Mouse (Mus musculus) myocyte (in vitro differentiated cells): ENCODE measurements at regions not wholly inside any gene's neighbourhood (a gene's known extent, or its start where the extent isn't known, plus 50 kb on each side); places are given as distances from the start of the nearest gene placed in this dataset.

Experiments used
- H3K27me3 ChIP-seq: one replicate; pipeline ENCODE4 v1.6.1; 2011; ENCODE audit not compliant: control insufficient read depth, insufficient read depth, insufficient read length
- H3K36me3 ChIP-seq: one replicate; pipeline ENCODE4 v1.6.1; 2011; ENCODE audit not compliant: control insufficient read depth, insufficient read depth
- H3K4me2 ChIP-seq: one replicate; pipeline ENCODE4 v1.6.1; 2011; ENCODE audit warnings: low read depth, control low read depth
- H3K4me3 ChIP-seq: one replicate; pipeline ENCODE4 v1.5.1; 2011; ENCODE audit warnings: mild to moderate bottlenecking, control low read depth, moderate library complexity
- H3K79me2 ChIP-seq: one replicate; pipeline ENCODE4 v1.6.1; 2011; ENCODE audit not compliant: control insufficient read depth, insufficient read depth
- H3ac ChIP-seq: one replicate; pipeline ENCODE4 v1.6.1; 2011; ENCODE audit not compliant: control insufficient read depth, insufficient read length
- CEBPB ChIP-seq: IDR thresholded peaks from 2 replicates; pipeline ENCODE4 v1.6.1; 2011; ENCODE audit warnings: mild to moderate bottlenecking, moderate library complexity; ENCODE audit not compliant: poor library complexity, insufficient read depth, severe bottlenecking
- E2F4 ChIP-seq: IDR thresholded peaks from one replicate; pipeline ENCODE4 v1.6.1; 2011; ENCODE audit warnings: mild to moderate bottlenecking, control low read depth, moderate library complexity; ENCODE audit not compliant: insufficient read depth
- MAX ChIP-seq: IDR thresholded peaks from one replicate; pipeline ENCODE4 v1.6.1; 2011; ENCODE audit warnings: low read depth, mild to moderate bottlenecking, control low read depth
- MYOD1 ChIP-seq, 3 experiments: IDR thresholded peaks; one replicate each; pipeline ENCODE4 v1.6.1; 2011; ENCODE audit warnings: control low read depth in 2 of 3, low read depth in 2 of 3, mild to moderate bottlenecking in 2 of 3, moderate library complexity in 1 of 3; ENCODE audit not compliant: insufficient read length in 2 of 3, control insufficient read depth in 1 of 3
- MYOG ChIP-seq, 3 experiments: IDR thresholded peaks; one replicate each; pipeline ENCODE4 v1.6.1; 2011; ENCODE audit warnings: control low read depth in 2 of 3, low read depth in 2 of 3, mild to moderate bottlenecking in 2 of 3; ENCODE audit not compliant: insufficient read length in 2 of 3, control insufficient read depth in 1 of 3, insufficient read depth in 1 of 3
- POLR2A ChIP-seq: IDR thresholded peaks from one replicate; pipeline ENCODE4 v1.6.1; 2011; ENCODE audit warnings: low read depth, mild to moderate bottlenecking, control low read depth, moderate library complexity; ENCODE audit not compliant: insufficient read length
- POLR2AphosphoS2 ChIP-seq: IDR thresholded peaks from one replicate; pipeline ENCODE4 v1.6.1; 2011; ENCODE audit warnings: low read depth, control low read depth; ENCODE audit not compliant: insufficient read length
- REST ChIP-seq: IDR thresholded peaks from one replicate; pipeline ENCODE4 v1.6.1; 2011; ENCODE audit warnings: mild to moderate bottlenecking, control low read depth, moderate library complexity; ENCODE audit not compliant: insufficient read depth, insufficient read length
- SRF ChIP-seq: IDR thresholded peaks from one replicate; pipeline ENCODE4 v1.6.1; 2011; ENCODE audit warnings: low read depth; ENCODE audit not compliant: control insufficient read depth, insufficient read length
- TCF12 ChIP-seq: IDR thresholded peaks from one replicate; pipeline ENCODE4 v1.6.1; 2011; ENCODE audit warnings: mild to moderate bottlenecking, control low read depth; ENCODE audit not compliant: poor library complexity, insufficient read depth, severe bottlenecking
- TCF3 ChIP-seq: IDR thresholded peaks from one replicate; pipeline ENCODE4 v1.6.1; 2011; ENCODE audit warnings: low read depth, control low read depth; ENCODE audit not compliant: insufficient read length
- USF1 ChIP-seq: IDR thresholded peaks from one replicate; pipeline ENCODE4 v1.6.1; 2011; ENCODE audit warnings: low read depth, mild to moderate bottlenecking, control low read depth, moderate library complexity

DNA sequence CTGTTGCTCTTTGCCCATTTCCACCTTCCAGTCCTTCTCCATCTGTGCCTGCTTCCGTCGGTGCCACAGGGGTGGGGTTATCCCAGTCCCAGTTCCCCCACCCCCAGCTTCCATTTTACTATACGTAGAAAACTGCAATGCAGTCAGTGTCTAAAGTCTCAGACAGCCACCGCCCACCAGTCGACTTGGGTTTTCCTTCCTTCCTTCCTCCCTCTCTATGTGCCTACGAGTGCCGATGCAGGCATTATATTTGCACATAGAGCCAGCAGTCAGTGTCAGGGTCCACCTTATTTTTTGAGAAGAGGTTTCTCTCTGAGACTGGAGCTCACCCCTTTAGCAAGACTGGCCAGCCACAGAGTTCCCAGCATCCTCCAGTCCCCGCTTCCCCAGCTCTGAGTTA, 218.3 kb upstream of the Amigo2 start:
- Histone ChIP-seq H3K4me3 (no peak overlapping the region), H3ac (no peak overlapping the region), H3K4me2 (no peak overlapping the region), H3K79me2 (no peaks in the 10 kb centered on the region), H3K27me3 (no peaks in the 10 kb centered on the region), H3K36me3 (no peaks in the 10 kb centered on the region)
- TF ChIP-seq USF1 (no peak), E2F4 (no peak), MYOG (IDR thresholded peaks at IDR 0.05; ENCODE audit: control insufficient read depth in 1 of 3, insufficient read depth in 1 of 3, insufficient read length in 2 of 3, low read depth in 2 of 3) (no peak), SRF (no peak), TCF12 (no peak), POLR2AphosphoS2 (no peak), MAX (no peak), POLR2A (no peak), REST (no peak)

DNA sequence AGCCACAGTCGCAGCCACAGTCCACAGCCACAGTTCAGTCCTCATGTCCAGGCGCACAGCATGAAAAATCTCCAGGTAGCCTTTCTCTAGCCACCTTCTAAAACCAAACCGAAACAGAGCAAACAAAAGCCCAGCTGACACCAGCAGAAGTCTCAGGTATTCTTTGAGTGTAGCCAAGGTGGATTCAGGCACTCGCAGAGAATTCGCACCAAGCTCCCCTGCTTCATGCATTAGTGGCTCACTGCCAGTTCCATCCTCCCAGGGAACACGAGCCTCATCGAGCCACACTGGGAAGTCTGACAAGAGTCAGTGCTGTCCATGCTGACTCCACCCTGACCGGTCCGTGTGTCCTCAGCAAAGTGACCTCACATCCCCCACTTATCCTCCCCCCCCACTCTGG, 217.7 kb upstream of the Amigo2 start:
- H3K4me3 ChIP-seq, result no peak overlapping the region
- H3K36me3 ChIP-seq, result no peaks in the 10 kb centered on the region
- no peak overlapping the region for H3ac ChIP-seq
- H3K27me3 ChIP-seq, result no peaks in the 10 kb centered on the region
- H3K79me2 ChIP-seq, result no peaks in the 10 kb centered on the region
- no peak for TF ChIP-seq CEBPB
- TF ChIP-seq POLR2A, result no peak
- TF ChIP-seq TCF12, result no peak
- no peak for TF ChIP-seq USF1
- no peak for TF ChIP-seq SRF
- no peak for TF ChIP-seq MAX
- no peak for TF ChIP-seq TCF3
- TF ChIP-seq E2F4, result no peak
- no peak for TF ChIP-seq REST
- TF ChIP-seq MYOG (IDR thresholded peaks at IDR 0.05; ENCODE audit: control insufficient read depth in 1 of 3, insufficient read depth in 1 of 3, insufficient read length in 2 of 3, low read depth in 2 of 3), result no peak
- TF ChIP-seq POLR2AphosphoS2, result no peak
- H3K4me2 ChIP-seq, result no peak overlapping the region

DNA sequence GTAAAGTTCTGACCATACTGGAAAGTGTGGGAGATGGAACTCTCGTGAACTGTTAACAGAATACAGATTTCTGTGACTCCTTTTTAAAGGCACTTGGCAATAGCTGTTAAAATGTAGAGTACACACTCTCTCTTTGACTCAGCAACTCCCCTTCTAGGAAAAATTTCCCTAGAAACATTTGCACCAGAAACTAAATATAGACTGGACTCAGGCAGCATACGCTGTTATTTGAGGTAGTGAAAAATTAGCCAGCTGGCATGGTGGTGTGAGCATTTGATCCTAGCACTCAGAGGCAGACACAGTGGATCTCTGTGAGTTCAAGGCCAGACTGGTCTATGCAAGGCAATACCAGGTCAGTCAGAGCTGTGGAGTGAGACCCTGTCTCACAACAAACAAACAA, 215.5 kb upstream of the Amigo2 start:
- TF ChIP-seq REST (no peak), MYOD1 (IDR thresholded peaks at IDR 0.05; ENCODE audit: control insufficient read depth in 1 of 3, insufficient read length in 2 of 3, low read depth in 2 of 3) (no peak), POLR2A (no peak), POLR2AphosphoS2 (no peak), USF1 (no peak), MAX (no peak), MYOG (IDR thresholded peaks at IDR 0.05; ENCODE audit: control insufficient read depth in 1 of 3, insufficient read depth in 1 of 3, insufficient read length in 2 of 3, low read depth in 2 of 3) (no peak), SRF (no peak), TCF12 (no peak)
- Histone ChIP-seq H3K4me2 (no peak overlapping the region), H3K4me3 (no peak overlapping the region), H3K27me3 (no peaks in the 10 kb centered on the region), H3K79me2 (no peaks in the 10 kb centered on the region), H3K36me3 (no peaks in the 10 kb centered on the region), H3ac (no peak overlapping the region)

DNA sequence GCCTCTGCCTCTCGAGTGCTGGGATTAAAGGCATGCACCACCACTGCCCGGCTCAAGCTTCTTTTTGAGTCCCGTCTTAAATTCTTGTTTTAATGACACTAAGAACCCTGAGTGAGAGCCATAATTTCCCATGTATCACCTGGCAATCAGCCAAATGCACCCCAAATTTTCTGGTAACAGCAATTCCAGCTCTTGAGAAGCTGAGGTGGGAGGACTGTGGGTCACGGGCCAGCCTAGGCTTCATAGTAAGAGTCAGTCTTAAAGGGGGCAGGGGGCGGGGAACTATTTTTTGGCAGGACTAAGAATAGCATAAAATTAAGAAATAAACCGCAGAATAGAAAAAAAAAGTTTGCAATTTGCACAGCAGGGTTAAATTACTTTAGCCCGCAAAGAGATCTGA, 214.9 kb upstream of the Amigo2 start:
- no peaks in the 10 kb centered on the region for H3K27me3 ChIP-seq
- H3K79me2 ChIP-seq, result no peaks in the 10 kb centered on the region
- TF ChIP-seq REST, result no peak
- no peak for TF ChIP-seq MYOG (IDR thresholded peaks at IDR 0.05; ENCODE audit: control insufficient read depth in 1 of 3, insufficient read depth in 1 of 3, insufficient read length in 2 of 3, low read depth in 2 of 3)
- no peak for TF ChIP-seq E2F4
- no peak for TF ChIP-seq TCF3
- TF ChIP-seq MYOD1 (IDR thresholded peaks at IDR 0.05; ENCODE audit: control insufficient read depth in 1 of 3, insufficient read length in 2 of 3, low read depth in 2 of 3), result no peak
- TF ChIP-seq MAX, result no peak
- no peak for TF ChIP-seq TCF12
- TF ChIP-seq CEBPB, result no peak
- TF ChIP-seq USF1, result no peak
- TF ChIP-seq POLR2A, result no peak
- TF ChIP-seq POLR2AphosphoS2, result no peak
- TF ChIP-seq SRF, result no peak
- no peak overlapping the region for H3ac ChIP-seq
- H3K4me3 ChIP-seq, result no peak overlapping the region
- H3K4me2 ChIP-seq, result no peak overlapping the region
- H3K36me3 ChIP-seq, result no peaks in the 10 kb centered on the region

DNA sequence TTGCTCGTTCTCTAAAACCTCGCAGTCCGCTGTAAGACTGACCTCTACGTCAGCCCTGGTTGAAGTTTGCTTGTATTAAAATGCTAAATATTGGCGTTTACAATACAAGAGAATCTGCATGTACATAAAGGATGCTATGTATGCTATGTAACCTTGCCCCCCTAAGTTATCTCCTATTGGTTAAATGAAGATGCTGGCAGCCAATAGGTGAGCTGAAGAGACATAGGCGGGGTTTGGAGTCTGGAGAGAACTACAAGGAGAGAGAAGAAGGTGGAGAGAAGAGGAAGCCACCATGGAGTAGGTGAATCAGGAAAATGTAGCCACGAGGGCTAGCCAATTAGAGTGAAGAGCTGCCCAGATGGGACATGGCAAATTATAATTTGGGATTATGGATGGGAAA, 214.0 kb upstream of the Amigo2 start:
- Histone ChIP-seq H3K4me3 (no peak overlapping the region), H3K27me3 (no peaks in the 10 kb centered on the region), H3ac (no peak overlapping the region), H3K79me2 (no peaks in the 10 kb centered on the region), H3K36me3 (no peaks in the 10 kb centered on the region), H3K4me2 (no peak overlapping the region)
- TF ChIP-seq CEBPB (no peak), TCF12 (no peak), POLR2AphosphoS2 (no peak), E2F4 (no peak), SRF (no peak), TCF3 (no peak), POLR2A (no peak), MAX (no peak), REST (no peak), MYOG (IDR thresholded peaks at IDR 0.05; ENCODE audit: control insufficient read depth in 1 of 3, insufficient read depth in 1 of 3, insufficient read length in 2 of 3, low read depth in 2 of 3) (no peak), MYOD1 (IDR thresholded peaks at IDR 0.05; ENCODE audit: control insufficient read depth in 1 of 3, insufficient read length in 2 of 3, low read depth in 2 of 3) (no peak), USF1 (no peak)
